Mouse (Mus musculus) T-helper 1 cell (primary cell): ENCODE data around the gene Olfr1032.
"Not testable (repeated sequence)": the region's sequence is repeated elsewhere in the genome, so short reads cannot be mapped to it uniquely, and the experiment has no call there.

Source experiments
- in situ Hi-C: fragments of 300-600 bp; cut with MboI, MseI; formaldehyde crosslinking; loops from one replicate; pipeline ENCODE4 v1.15.1; 2025; ENCODE audit warnings: high pct_unique_total_duplicates

Gene Olfr1032

GRCm38 (mm10) chr2:86005240-86005639, at the start of gene Olfr1032:
Olfr1032 (plus strand) TSS chr2:86005540.
- in situ Hi-C loops = no loop called here

GRCm38 (mm10) chr2:85973595-85973994, 31.7 kb upstream of the Olfr1032 start, which contains the start of gene Olfr1029:
Olfr1029 (plus strand) TSS chr2:85973895.
- in situ Hi-C loops = no loop called here

GRCm38 (mm10) chr2:85978976-85979375, 26.4 kb upstream of the Olfr1032 start, which contains the start of gene Olfr1030:
Olfr1030 (plus strand) TSS chr2:85979276.
- in situ Hi-C loops = no loop called here

GRCm38 (mm10) chr2:85990004-85990403, 15.3 kb upstream of the Olfr1032 start, which contains the start of gene Olfr1031:
Olfr1031 (plus strand) TSS chr2:85990304.
- in situ Hi-C loops = no loop called here

- in situ Hi-C loops = not testable (repeated sequence)
These were observed 15.1 kb downstream of the Olfr1032 start, which contains the start of gene Olfr1033 for GRCm38 (mm10) chr2:86020406-86020805. Olfr1033 (plus strand) TSS chr2:86020633.

GRCm38 (mm10) chr2:86021518-86021917, 16.2 kb downstream of the Olfr1032 start:
- in situ Hi-C loops = not testable (repeated sequence)

- in situ Hi-C loops = no loop called here
These were observed 40.2 kb downstream of the Olfr1032 start, which contains the start of gene Olfr1034 for GRCm38 (mm10) chr2:86045561-86045960. Olfr1034 (plus strand) TSS chr2:86045861.

GRCm38 (mm10) chr2:86050777-86051176, 45.4 kb downstream of the Olfr1032 start:
- in situ Hi-C loops = not testable (repeated sequence)
